Mouse (Mus musculus): ENCODE measurements around the gene Vmn1r180.
"Not testable (repeated sequence)": the region's sequence is repeated elsewhere in the genome, so short reads cannot be mapped to it uniquely, and the experiment has no call there.

Gene Vmn1r180

DNA sequence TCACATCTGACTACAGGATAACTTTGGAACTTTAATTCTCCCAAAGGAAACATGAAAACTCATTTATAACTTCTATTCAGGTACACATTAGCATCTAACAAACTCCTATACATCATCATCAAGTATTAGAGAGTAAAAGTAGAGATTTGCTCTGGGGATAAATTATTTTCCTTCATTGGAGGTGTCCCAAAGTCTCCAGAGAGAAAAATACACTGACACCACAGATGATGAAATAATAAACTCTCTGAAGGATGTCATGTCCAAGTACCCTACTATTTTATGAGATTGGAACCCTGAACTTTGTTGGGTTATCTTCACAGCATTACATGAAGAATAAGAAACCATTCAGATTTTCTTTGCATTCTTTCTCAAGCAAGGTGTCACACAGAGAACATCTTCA lies at the start of gene Vmn1r180:
Vmn1r180 (plus strand) TSS at position 301 of the 400 bp plus-strand sequence.
- no peak for DNase-seq (ENCODE audit: low spot score)

DNA sequence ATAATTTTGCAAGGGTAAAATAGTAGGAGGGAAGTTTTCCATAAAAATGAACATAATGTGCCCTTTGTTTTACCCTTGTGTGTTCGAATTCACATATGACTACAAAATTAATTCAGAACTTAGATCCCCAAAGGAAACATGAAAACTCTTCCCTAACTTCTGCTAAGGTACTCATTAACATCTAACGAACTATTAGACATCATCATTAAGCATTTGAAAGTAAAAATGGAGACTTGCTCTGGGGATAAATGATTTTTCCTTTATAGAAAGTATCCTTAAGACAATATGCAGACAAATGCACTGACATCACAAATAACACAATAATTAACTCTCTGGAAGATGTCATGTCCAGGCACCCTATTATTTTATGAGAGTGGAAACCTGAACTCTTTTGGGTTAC lies 23.8 kb upstream of the Vmn1r180 start, which contains the start of gene Vmn1r179:
Vmn1r179 (plus strand) TSS at position 301 of the 400 bp plus-strand sequence.
- DNase-seq (ENCODE audit: low spot score), result no peak

DNA sequence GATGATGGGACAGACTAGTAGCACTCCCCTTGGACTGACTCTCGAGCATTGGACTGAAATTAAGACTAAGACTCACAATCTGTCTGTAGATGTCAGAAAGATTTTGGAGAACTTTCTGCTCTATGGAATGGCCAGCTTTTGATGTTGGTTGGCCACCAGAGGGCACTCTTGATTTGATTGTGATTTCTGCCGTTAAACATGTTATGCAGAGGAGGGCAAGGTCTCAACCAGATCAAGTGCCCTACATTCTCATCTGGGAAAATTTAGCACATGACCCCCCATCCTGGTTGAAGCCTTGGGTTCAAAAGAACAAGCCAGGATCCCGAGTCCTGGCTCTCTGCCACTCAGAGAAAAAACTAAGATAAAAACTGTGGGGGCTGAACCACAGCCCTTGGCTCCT lies 17.6 kb downstream of the Vmn1r180 start:
- DNase-seq (ENCODE audit: low spot score), result not testable (repeated sequence)

DNA sequence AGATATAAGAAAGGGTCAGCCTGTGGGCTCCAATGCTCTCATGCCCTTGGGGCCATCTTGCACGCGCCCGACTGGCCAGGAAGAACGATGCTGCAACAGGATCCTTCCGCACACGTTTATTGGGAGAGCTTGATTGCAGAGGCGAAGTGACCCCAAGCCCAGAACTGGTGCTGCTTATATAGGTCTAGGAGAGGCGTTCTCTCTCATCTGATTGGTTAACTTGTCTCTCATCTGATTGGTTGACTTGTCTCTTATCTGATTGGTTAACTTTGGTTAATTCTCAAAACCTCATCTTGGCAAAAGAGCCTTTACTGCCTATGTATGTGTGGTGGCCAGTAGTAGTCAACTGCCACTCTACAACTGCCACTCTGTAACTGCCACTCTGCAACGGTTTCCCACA lies 23.9 kb downstream of the Vmn1r180 start, which contains the start of gene Vmn1r181:
Vmn1r181 (plus strand) TSS at position 301 of the 400 bp plus-strand sequence.
- DNase-seq (ENCODE audit: low spot score), result not testable (repeated sequence)

DNA sequence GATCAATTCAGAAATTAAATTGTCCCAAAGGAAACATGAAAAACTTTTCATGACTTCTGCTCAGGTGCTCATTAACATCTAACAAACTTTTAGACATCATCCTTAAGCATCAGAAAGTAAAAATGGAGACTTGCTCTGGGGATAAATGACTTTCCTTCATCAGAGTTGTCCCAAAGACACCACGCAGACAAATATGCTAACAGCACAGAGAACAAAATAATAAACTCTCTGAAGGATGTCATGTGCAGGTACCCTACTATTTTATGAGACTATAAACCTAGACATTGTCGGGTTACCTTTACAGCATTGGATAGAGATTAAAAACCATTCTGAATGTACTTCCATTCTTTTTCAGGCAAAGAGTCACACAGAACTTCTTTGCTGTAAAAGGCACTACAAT lies 51.0 kb downstream of the Vmn1r180 start, which contains the start of gene V1rd19:
V1rd19 (plus strand) TSS at position 301 of the 400 bp plus-strand sequence.
- DNase-seq (ENCODE audit: low spot score), result no peak
